Mouse (Mus musculus) neutrophil, adult 5-6 weeks (primary cell): ENCODE results near the gene Sez6l2. TPM values are rescaled to one million over a fixed set of nuclear protein-coding genes. Genes with fewer than 3 reads are reported as not detected.

Experiments used
- ATAC-seq: fragments of 151-379, 151-347 bp; 2 replicates; pipeline ENCODE4 v1.8.0; 2017; ENCODE audit warnings: mild to moderate bottlenecking, moderate TSS enrichment; ENCODE audit not compliant: insufficient number of reproducible peaks, poor library complexity, low FRiP score, severe bottlenecking; ENCODE audit errors: extremely low read depth
- total RNA-seq: library from RNA; stranded (forward); fragments of 200-1000 nt; gene quantifications from 2 replicates; pipeline ENCODE4 v1.2.3, GENCODE M21; 2017

Sez6l2 gene
- total RNA-seq, 1 experiment from 2014 or later, result 2.9 TPM

- no peak for ATAC-seq
Observed at GRCm38 (mm10) chr7:127018416-127019305, 68.3 kb downstream of the Sez6l2 start.

DNA sequence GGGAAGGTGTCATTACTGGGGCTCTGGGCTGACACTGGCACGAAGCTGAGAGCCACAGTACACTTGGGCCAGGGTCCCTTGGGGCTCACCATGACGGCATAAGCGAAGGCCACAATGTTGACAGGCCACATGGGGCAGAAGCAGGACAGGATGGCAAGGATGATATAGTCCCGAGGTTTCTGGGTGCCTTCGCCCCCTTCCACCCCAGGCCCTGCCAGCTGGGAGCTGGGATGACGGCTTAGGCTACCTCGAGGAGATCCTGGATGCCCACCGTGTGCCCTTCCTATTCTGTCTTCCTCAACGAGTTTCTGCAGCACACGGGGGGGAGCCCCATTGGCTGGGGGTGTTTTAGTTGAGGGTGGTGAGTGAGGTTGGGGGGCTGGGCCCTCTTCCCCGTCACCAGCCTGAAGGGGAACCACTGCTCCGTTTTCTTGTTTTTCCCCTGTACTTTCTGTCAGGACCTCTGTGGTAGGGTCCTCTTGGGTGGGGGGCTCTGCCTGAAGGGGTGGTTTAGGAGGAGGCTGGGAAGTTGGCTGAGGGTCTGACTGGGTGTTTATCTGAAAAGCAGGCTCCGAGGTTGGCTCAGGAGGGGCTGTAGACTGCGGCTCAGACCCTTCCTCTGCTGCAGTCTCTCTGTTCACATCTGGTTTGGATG, 69.1 kb downstream of the Sez6l2 start:
- ATAC-seq, result no peak

GRCm38 (mm10) chr7:127020031-127020430, 69.7 kb downstream of the Sez6l2 start:
- no peak for ATAC-seq

Other genes starting within 250 kb of the Sez6l2 start
- gene Coro1a, start 242.8 kb upstream of the Sez6l2 start, total RNA-seq, result 1,403 and 1,487 TPM in 2 replicates
- gene Mapk3, start 191.0 kb upstream of the Sez6l2 start, total RNA-seq, result 48.8 and 51.2 TPM in 2 replicates
- gene Gdpd3, start 184.2 kb upstream of the Sez6l2 start, total RNA-seq, result 25.8 and 26.5 TPM in 2 replicates
- 367 and 379 TPM in 2 replicates for gene Ypel3, start 173.6 kb upstream of the Sez6l2 start, total RNA-seq
- gene Tbx6, start 169.1 kb upstream of the Sez6l2 start, total RNA-seq, result 14.4 and 19.8 TPM in 2 replicates
- gene Ppp4c, start 158.1 kb upstream of the Sez6l2 start, total RNA-seq, result 210 and 221 TPM in 2 replicates
- gene Fam57b, start 152.9 kb upstream of the Sez6l2 start, total RNA-seq, result not detected in 2 replicates
- gene 4930451I11Rik, start 118.9 kb upstream of the Sez6l2 start, total RNA-seq, result not detected in 2 replicates
- not detected in 2 replicates for gene Doc2a, start 103.1 kb upstream of the Sez6l2 start, total RNA-seq
- 37.7 and 46.2 TPM in 2 replicates for gene Hirip3, start 88.6 kb upstream of the Sez6l2 start, total RNA-seq
- gene Ino80e, start 88.2 kb upstream of the Sez6l2 start, total RNA-seq, result 44.6 and 46.8 TPM in 2 replicates
- gene Taok2, start 65.9 kb upstream of the Sez6l2 start, total RNA-seq, result 73.7 and 93.1 TPM in 2 replicates
- gene Tmem219, start 27.6 kb upstream of the Sez6l2 start, total RNA-seq, result 32.3 and 32.6 TPM in 2 replicates
- gene Kctd13, start 21.7 kb upstream of the Sez6l2 start, total RNA-seq, result 29.1 and 32.8 TPM in 2 replicates
- gene Asphd1, start 981 bp upstream of the Sez6l2 start, total RNA-seq, result not detected in 2 replicates
- 59.1 and 66.1 TPM in 2 replicates for gene Cdipt, start 25.4 kb downstream of the Sez6l2 start, total RNA-seq
- 2.2 and 2.3 TPM in 2 replicates for gene Cdiptos, start 25.5 kb downstream of the Sez6l2 start, total RNA-seq
- gene Mvp, start 64.1 kb downstream of the Sez6l2 start, total RNA-seq, result 106 and 110 TPM in 2 replicates
- gene Pagr1b, start 65.9 kb downstream of the Sez6l2 start, total RNA-seq, result 8.4 and 32.4 TPM in 2 replicates
- gene Pagr1a, start 66.8 kb downstream of the Sez6l2 start, total RNA-seq, result 33.3 and 49.8 TPM in 2 replicates
- 22.7 and 34.7 TPM in 2 replicates for gene Gm42742, start 70.5 kb downstream of the Sez6l2 start, total RNA-seq
- 2.6 TPM in 1 of 2 replicates, not detected in the other for gene Prrt2, start 70.6 kb downstream of the Sez6l2 start, total RNA-seq
- 49.3 and 57.7 TPM in 2 replicates for gene Maz, start 76.5 kb downstream of the Sez6l2 start, total RNA-seq
- gene Kif22, start 91.9 kb downstream of the Sez6l2 start, total RNA-seq, result 1.4 and 2.1 TPM in 2 replicates
- 2.1 TPM in 1 of 2 replicates, not detected in the other for gene Zg16, start 136.8 kb downstream of the Sez6l2 start, total RNA-seq
- 156 and 166 TPM in 2 replicates for gene AI467606, start 140.8 kb downstream of the Sez6l2 start, total RNA-seq
- gene Qprt, start 171.7 kb downstream of the Sez6l2 start, total RNA-seq, result 1.4 and 3.8 TPM in 2 replicates
- gene Spn, start 187.3 kb downstream of the Sez6l2 start, total RNA-seq, result 66.1 and 71.7 TPM in 2 replicates
- 54.4 and 58.3 TPM in 2 replicates for gene Cd2bp2, start 245.5 kb downstream of the Sez6l2 start, total RNA-seq